Mouse (Mus musculus) cerebellum, postnatal 14 days (tissue): ENCODE results near the gene Ano10.
"Not testable (repeated sequence)": the region's sequence is repeated elsewhere in the genome, so short reads cannot be mapped to it uniquely, and the experiment has no call there.

Experiments
- DNase-seq, 2 experiments: peaks; one replicate each; pipeline ENCODE4 v3.0.0; 2021; ENCODE audit warnings: mixed read lengths in 2 of 2

Ano10 gene

DNA sequence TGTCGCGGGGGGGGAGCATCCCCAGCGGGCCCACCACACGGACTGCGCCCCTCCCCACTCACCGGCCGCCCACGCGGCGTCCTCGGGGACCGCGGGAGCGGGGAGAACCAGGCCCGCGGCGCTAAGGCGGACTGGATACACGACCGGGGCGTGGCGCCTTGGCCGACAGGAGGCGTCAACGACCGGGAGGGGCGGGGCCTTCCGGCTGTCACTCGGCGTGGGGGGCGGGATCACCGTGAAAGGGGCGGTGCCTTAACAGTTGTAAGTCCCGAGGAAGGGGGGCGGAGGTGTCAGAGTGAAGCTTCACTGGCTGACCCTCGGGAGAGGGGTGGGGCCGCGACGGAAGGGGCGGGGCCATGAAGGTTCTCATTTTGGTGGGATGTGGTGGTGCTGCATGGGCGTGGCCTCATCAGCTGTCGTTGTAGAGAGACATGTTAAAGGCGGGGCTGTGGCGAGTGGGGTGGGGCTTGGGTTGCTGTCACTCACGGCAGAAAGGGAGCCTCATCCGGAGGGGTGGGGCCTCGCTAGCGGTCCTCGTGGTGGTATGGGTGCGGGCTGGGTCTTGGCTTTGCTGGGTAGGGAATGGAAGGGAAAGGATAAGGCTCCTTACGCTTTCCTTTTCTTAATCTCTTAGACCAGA lies at the start of gene Ano10:
Gene Ano10, minus strand, starts transcription at position 182 of the 640 bp plus-strand sequence.
- peak; percentile 98 for DNase-seq

DNA sequence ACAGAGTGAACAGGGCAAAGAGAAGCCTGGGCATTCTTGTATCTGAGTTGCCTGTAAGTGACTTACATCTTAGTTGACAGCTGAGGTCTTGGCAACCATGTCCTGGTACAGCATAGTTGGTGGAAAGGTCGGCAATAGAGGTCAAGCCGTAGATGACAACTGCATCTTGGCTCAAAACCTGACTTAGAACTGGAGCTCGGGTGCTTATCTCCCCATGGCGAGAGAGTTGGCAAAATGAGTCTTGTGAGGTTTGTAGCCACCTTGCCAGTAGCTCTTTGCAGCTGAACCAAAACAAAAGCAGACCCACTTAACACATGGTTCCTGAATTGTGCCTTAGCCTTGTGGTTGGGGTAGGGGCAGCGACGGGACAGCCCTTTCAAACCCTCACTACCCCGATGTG lies 49.2 kb upstream of the Ano10 start:
- no peak for DNase-seq

DNA sequence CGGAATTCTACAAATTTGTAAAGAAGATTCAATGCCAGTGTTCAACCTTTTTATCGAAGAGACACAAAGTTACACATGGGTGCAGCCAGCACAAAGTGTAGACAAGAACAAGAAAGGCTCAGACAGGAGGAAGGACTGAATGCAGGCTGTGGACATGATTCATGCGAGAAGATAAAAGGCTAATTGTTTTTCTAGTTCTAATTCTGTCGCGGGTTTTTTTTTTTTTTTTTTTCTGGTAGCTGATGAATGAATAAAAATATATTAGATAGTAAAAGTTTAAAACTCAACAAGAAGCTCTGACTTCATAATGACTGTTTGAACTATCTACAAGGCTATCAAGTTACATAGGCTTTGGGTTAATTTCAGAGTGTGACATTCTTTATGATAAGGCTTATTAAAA lies 45.7 kb upstream of the Ano10 start:
- DNase-seq: no peak

DNA sequence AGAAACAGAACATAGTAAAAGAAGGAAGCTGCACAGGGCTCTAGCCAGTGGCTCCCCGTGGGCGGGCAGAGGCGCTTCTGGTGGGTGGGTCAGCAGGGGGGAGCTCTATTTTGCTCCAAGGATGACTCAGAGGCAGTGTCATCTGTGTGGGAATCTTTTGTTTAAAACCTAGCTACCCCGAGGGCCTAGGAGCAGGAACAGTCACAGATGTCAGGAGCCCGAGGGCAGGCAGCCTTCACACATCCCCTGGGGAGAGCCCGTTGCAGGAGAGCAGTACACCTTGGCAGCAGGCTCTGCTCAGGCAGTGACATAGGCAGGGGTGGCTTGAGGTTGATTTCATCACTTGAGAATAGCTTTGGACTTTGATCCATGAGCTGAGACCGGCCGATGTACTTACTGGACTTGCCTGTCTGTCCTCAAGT lies 43.3 kb upstream of the Ano10 start:
- DNase-seq: no peak

DNA sequence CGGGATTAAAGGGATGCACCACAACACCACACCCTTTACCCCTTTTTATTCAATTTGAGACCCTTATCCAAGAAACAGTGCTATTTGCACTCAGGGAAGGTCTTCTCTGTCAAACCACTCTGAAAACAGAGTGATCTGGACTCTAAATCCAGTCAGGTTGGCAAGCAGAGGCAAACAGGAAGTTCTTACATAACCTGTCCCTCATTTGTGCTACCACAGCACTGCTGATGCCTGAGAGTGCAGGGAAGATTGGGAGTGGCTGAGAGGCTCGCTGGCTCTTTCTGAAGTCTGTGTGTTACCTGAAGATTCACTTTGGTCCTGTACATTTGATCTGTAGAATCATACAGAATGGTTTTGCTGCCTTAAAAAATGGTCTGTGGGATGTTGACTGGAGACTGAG lies 42.5 kb upstream of the Ano10 start:
- DNase-seq: no peak

DNA sequence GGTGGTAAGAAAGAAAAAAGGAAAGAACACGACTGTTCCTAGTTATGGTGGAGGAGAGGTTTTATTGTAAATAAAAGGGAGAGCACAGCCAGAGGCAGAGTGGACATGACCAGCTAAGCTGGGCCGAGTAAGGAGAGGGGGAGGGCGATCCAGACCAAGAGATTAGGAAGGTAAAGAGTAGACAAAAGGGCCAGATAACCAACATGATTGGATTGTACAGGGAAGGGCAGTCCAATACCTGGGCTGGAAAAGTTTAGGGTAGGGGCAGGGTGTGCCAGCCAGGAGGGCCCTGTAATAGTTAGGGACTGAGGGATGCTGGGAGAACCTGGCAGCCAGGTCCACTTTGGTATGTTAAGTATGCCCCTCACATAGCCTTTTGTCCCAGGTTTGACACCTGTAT lies 34.0 kb upstream of the Ano10 start:
- DNase-seq: no peak

DNA sequence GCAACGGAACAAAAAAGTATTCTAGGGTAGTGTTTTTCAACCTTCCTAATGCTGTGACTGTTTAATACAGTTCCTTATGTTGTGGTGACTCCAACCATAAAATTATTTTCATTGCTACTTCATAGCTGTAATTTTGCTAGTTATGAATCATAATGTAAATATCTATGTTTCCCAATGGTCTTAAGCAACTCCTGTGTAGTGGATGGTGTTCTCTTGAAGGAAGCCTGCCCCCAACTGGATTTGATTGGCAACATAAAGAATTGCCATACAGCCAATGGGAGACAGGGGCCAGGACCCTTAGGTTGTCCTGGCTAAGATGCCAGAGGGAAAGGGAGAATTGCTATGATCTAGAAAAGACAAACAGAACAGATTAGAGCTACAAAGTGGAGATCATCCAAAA lies 31.8 kb upstream of the Ano10 start:
- DNase-seq: no peak

DNA sequence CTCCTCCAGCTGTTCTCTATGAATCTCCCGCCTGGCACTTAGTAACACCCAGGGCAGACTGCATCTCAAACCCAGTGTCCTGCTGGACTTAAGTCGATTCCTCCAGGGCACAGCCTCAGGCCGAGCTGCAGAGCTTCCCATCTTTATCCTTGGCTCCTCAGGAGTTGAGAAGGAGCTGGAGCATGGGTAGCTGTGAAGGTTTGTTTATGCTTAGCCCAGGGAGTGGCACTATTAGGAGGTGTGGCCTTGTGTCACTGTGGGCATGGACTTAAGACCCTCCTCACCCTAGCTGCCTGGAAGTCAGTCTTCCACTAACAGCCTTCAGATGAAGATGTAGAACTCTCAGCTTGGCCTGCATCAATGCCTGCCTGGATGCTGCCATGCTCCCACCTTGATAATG lies 28.1 kb upstream of the Ano10 start:
- DNase-seq: no peak

DNA sequence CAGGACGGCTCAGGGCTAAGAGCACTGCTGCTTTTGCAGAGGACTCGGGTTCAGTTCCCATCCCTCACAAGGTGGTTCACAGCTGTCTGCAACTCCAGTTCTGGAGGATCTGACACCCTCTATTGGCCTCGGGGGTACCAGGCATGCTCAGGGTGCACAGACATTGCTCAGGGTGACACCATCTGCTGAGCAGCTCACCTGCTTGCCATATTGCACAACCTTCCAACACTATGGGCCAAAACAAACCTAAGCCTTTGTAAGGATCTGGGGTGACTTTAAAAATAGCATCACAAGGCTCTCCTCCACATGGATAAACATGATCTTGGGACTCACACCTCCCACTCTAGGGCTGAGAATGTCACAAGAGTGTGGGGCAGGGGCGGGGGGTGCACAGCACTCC lies 26.4 kb upstream of the Ano10 start:
- DNase-seq: no peak

DNA sequence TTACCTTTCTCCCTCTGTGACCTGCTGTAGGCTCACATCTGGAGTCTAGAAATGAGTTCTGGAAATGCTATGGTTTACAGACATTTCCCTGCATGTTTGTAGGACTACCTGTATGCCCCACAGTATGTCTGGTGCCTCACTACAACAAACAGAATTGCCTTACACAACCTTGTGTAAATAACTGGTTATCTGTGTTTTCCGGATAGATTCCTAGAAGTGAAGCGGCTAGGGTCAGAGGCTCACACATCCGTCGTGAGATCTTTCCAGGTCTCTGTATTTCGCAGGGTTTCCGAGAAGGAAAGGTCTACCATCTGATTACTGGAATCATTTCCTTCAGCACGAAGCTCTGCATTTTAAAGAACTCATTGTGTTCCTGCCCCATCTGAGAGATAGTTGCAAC lies 22.3 kb upstream of the Ano10 start:
- no peak for DNase-seq

DNA sequence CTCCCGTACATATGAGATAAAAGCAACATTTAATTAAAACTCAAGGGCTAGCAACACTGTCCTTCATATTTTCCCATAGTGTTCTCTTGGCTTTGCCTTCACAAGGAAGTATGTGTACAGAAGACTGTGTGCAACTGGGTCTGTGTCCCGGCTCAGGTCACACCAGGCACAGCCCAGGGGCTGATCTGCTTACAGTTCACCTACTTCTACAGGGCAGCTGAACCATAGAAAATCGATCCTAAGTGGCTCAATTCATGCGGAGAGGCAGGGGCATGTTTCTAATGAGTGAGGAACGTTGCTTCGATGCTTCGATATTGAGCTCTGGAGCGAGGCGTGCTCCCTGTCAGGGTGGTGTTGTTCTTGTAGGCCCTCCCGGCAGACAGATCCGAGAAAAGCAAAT lies 21.3 kb upstream of the Ano10 start:
- DNase-seq: no peak

DNA sequence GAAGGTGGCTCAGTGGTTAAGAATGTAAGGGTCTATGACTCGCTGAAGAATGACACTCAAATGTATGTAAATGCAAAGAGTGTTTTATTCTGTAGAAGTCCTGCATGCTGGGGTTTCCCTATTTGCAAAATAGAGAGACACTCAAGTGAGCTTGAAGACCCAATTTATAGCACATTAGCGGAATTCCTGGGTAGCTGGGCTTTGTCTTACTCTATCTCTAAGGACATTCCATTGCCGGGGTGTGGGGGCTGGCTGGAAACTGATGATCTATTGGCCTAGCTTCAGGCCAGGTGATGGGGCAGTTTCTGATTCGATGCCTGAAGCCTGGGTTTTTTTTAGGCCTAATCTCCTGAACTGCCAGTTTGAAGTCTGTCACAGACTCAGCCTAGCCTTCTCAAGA lies 20.7 kb upstream of the Ano10 start:
- no peak for DNase-seq

DNA sequence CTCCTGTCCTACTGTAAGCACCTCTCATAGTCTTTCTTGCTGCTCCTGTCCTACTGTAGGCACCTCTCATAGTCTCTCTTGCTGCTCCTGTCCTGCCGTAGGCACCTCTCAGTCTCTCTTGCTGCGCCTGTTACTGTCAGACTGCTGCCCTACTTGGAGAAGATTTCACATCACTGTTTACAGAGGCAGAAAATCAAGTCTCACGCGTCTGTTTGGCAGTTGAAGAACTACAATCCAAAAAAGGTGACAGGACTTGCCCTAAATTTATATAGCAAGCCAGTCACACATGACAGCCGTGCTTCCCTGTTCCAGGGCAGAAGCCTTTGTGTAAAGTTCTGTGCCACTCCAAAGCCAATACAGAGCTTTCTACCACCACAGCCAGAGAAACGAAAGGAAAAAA lies 20.2 kb upstream of the Ano10 start:
- DNase-seq: no peak

DNA sequence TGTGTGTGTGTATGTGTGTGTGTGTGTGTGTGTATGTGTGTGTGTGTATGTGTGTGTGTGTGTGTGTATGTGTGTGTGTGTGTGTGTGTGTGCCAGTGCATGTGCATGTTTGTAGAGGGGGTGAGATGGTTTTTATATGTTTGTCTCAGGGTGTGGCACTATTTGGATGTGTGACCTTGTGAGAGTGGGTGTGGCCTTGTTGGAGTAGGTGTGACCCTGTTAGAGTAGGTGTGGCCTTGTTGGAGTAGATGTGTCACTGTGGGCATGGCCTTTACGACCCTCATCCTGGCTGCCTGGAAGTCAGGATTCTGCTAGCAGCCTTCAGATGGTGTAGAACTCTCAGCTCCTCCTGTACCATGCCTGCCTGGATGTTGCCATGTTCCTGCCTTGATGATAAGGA lies 18.9 kb upstream of the Ano10 start:
- DNase-seq: not testable (repeated sequence)

DNA sequence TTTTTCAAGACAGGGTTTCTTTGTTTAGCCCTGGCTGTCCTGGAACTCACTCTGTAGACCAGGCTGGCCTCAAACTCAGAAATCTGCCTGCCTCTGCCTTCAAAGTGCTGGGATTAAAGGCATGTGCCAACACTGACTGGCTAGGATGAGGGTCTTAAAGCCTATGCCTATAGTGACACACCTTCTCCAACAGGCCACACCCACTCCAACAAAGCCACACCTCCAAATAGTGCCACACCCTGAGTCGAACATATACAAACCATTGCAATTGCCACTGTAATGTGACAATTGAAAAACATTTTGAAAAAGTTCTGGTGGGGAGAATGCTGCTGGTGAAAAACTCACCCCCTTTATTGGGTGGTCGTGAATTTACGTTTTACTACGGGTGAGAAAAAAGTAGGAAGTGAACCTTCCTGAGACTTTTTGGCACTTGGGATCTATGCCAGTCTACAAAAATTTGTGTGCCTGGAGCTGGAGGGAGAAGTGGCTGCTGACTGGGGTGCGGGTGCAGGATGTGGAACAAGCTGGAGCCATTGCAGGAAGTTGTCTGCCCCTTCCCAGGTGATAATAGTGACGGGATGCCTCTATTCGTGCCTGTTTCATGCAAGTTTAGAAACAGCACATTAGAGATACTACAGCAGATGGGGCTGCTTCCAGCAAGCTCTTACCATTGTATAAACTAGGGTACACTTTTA lies 18.2 kb upstream of the Ano10 start:
- no peak for DNase-seq

DNA sequence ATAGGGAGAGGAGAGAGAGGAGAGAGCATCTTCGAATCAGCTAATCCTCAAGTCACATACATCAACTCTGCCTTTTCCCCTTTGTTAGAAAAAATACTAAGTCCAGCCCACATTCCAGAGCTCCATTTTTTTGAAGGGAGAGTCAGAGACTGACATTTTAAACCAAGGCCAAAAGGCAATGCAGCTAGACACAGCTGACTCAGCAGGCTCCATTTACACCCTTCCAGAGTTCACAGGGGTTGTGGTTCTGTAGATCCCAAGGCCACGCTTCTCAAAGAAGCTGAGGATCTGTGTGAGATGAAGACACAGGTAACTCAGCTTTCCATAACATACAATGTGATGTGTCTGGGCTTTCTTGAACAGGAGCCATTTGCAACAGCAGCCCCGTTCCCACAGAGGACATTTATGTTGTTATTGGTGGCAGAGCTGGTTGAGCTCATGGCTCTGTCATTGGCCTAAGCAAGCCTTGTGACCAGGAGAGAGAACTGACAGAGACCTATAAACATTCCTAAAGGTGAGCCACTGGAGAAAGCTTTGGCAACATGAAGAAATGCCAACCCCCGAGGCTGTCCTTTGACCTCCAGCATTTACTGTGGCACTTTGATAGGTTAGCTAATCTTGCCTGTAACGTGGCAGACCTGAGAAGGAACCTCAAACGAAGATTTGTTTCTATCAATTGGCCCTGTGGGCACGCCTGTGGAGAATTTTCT lies 17.0 kb upstream of the Ano10 start:
- no peak for DNase-seq

DNA sequence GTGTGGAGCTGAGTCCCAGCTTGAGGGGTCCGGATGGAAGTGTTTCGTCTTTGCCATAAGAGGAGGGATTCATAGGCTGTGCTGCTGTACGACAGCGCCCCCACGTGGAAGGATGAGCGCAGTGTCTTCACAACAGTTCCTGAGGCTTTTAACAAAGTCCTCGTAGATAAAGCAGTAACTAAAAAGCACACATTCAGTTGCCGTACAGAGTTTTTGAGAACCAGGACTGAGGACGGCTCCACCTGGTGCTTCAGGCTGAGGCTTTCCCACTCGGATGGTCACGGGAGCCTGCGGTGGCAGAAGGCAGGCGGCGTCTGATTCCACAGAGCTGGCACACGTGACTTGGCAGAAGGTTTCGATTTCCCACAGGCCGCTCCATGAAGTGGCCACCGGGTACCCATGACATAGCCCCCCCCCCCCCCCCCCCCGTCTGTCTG lies 16.4 kb upstream of the Ano10 start:
- peak; percentile 86 to 87 for DNase-seq

DNA sequence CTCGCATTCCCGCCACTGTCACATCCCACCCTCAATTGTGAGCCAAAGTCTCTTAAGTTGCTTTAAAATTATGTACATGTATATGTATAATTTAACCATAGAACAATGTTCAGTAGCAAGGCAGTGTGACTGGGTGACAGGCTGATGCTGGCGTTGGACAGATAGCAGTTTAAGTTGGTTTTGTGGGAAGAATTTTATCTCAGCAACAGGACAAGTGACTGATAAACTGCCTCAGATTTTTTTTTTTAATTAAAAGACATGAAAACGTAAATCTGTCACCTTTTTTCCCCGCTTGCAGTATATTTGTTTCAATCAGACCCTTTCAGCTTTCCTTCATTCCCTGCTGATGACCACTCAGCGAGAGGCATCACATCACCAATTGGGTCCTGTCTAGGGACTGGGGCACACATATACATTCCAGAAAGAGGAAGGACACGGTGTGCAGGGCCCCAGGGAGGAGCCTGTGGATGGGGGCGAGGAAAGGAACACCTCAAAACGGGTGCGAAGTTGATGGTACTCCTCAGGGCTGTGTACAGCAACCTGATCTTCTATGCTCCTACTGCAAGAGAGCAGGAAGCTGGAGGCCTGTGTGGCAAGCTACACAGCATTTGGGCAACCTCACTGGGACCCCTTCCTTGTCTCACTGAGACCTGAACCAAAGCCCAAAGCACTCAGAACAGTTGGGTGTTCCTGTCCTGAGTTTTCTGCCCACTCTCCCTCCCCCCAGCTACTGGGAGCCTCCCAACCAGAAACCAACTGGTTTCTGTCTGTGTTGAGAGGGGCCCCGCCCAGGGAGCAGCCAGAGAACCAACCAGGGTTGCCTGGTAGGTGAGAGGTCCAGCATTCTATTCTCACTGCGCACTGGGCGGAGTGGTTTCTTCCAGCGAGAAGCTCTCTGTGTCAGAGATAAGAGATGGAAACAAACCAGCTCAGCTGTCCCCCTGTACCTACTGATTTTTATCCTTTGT lies 15.1 kb upstream of the Ano10 start:
- no peak for DNase-seq

DNA sequence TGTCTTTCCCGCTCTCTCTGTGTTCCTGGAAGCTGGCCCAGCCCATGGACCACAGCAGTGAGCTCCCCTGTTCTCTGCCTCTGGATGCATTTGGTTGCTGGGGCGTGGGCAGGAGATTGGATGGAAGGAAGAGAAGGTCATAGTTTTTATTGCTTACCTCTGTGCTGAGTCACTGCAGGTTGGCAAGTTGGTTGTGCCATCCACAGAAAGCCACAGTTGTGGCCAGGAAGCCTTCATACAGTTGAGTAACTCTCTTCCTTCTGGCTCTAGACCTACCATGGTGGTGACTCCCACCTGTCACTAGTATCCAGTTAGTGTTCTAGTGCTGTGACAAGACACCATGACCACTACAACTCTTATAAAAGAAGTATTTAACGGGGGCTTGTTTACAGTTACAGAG lies 11.1 kb upstream of the Ano10 start:
- DNase-seq: no peak

DNA sequence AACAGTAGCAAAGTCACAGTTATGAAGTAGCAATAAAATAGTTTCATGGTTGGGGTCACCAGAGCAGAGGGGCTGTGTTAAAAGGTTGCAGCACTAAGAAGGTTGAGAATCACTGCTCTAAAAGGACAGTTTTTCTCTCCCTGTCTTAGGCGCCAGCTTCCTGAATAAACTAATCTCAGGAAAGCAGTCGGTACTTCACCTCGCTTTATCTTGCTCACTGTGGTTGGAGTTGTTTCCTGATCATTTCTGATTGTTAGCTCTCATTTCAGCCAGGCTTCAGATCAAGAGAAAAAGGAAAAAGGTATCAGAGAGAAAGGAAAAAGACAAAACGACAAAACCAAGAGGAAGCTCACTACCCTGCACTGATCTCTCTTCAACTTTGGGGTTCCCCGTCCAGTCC lies 1.9 kb upstream of the Ano10 start:
- DNase-seq: no peak

DNA sequence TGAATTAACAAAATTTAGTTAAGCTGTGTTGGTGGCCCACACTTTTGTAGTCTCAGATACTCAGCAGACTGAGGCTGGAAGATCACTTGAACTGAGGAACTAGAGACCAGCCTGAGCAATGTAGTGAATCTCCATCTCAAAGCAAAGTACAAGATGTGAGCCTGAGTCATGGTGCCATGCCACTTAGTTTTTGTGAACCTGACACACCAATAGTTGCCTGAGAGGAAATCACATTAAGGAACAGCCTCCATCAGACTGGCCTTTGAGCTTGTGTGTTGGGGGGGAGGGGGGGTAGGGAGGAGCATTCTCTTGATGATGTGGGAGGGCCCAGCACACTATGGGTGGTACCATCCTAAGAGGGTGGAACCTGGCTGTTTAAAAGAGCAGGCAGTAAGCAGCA lies 1.2 kb upstream of the Ano10 start:
- DNase-seq: no peak

DNA sequence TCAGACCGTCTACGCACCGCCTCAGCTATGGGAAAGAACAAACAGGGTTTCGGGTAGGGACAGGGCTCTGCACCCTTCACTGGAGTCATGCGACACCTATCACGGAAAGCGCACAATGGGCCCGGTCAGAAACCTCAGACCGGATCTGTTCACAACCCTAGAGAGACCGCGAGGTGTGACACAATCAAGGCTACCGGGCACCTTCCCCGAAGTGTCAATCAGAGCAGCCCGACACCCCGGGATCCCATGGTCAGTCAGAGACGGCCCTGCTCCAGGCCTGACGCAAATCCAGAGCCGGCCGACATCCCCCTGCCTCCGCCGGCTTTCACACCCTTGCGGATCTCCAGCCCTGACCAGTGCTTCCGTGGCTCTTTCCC lies 370 bp downstream of the Ano10 start:
- no peak for DNase-seq

DNA sequence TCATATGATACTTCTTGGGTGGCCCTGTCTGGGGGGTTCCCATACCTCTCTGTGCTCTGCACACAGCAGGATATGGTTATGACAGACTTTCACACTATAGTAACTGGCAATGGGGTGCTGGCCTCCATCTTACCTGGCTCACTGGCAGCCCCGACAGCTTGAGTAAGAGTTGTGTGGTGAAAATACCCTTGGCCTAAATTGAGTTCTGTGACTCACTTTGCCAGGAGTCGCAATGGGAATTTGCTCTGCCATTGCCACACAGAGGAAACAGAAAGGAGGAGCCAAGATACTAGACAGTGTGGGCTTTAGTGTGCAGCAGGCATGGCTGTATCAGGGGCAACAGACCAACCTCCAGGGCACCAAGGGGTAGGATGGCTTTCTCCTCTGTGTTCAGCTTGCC lies 4.0 kb downstream of the Ano10 start:
- DNase-seq: no peak
